Mouse (Mus musculus): ENCODE results near the gene Cldn18.

Gene Cldn18

GRCm38 (mm10) chr9:99717134-99717533, at the start of gene Cldn18:
Cldn18 (minus strand) TSS chr9:99717267.
- DNase-seq (ENCODE audit: low spot score) = no peak

GRCm38 (mm10) chr9:99763530-99763929, 46.5 kb upstream of the Cldn18 start:
- DNase-seq (ENCODE audit: low spot score) = no peak

- no peak for DNase-seq (ENCODE audit: low spot score)
Measured at GRCm38 (mm10) chr9:99750272-99750671, 33.2 kb upstream of the Cldn18 start.

- DNase-seq (ENCODE audit: low spot score) = no peak
Measured at GRCm38 (mm10) chr9:99748279-99748678, 31.2 kb upstream of the Cldn18 start.

- no peak for DNase-seq (ENCODE audit: low spot score)
Measured at GRCm38 (mm10) chr9:99747731-99748130, 30.7 kb upstream of the Cldn18 start.

GRCm38 (mm10) chr9:99744548-99744947, 27.5 kb upstream of the Cldn18 start:
- no peak for DNase-seq (ENCODE audit: low spot score)

GRCm38 (mm10) chr9:99729943-99730646, 13.0 kb upstream of the Cldn18 start:
- DNase-seq (ENCODE audit: low spot score) = no peak

GRCm38 (mm10) chr9:99727819-99728218, 10.8 kb upstream of the Cldn18 start:
- DNase-seq (ENCODE audit: low spot score) = no peak

- no peak for DNase-seq (ENCODE audit: low spot score)
Measured at GRCm38 (mm10) chr9:99725278-99725677, 8.2 kb upstream of the Cldn18 start.

- no peak for DNase-seq (ENCODE audit: low spot score)
Measured at GRCm38 (mm10) chr9:99720011-99720410, 2.9 kb upstream of the Cldn18 start.

GRCm38 (mm10) chr9:99710297-99710696, 6.8 kb downstream of the Cldn18 start:
- no peak for DNase-seq (ENCODE audit: low spot score)

GRCm38 (mm10) chr9:99709588-99710248, 7.3 kb downstream of the Cldn18 start:
- DNase-seq (ENCODE audit: low spot score) = no peak

- no peak for DNase-seq (ENCODE audit: low spot score)
Measured at GRCm38 (mm10) chr9:99707425-99708126, 9.5 kb downstream of the Cldn18 start.

- no peak for DNase-seq (ENCODE audit: low spot score)
Measured at GRCm38 (mm10) chr9:99706264-99706663, 10.8 kb downstream of the Cldn18 start.

- no peak for DNase-seq (ENCODE audit: low spot score)
Measured at GRCm38 (mm10) chr9:99703711-99704110, 13.4 kb downstream of the Cldn18 start.

- no peak for DNase-seq (ENCODE audit: low spot score)
Measured at GRCm38 (mm10) chr9:99702215-99702614, 14.9 kb downstream of the Cldn18 start.

GRCm38 (mm10) chr9:99701187-99701586, 15.9 kb downstream of the Cldn18 start:
- no peak for DNase-seq (ENCODE audit: low spot score)

GRCm38 (mm10) chr9:99699752-99700389, 17.2 kb downstream of the Cldn18 start:
- no peak for DNase-seq (ENCODE audit: low spot score)

GRCm38 (mm10) chr9:99694961-99695360, 22.1 kb downstream of the Cldn18 start:
- no peak for DNase-seq (ENCODE audit: low spot score)

- no peak for DNase-seq (ENCODE audit: low spot score)
Measured at GRCm38 (mm10) chr9:99690386-99690785, 26.7 kb downstream of the Cldn18 start.

GRCm38 (mm10) chr9:99689796-99690195, 27.3 kb downstream of the Cldn18 start:
- no peak for DNase-seq (ENCODE audit: low spot score)

GRCm38 (mm10) chr9:99685536-99686231, 31.4 kb downstream of the Cldn18 start:
- no peak for DNase-seq (ENCODE audit: low spot score)
